Mouse (Mus musculus): ENCODE measurements at regions not wholly inside any gene's neighbourhood (a gene's known extent, or its start where the extent isn't known, plus 50 kb on each side); places are given as distances from the start of the nearest gene placed in this dataset.
"Not testable (repeated sequence)": the region's sequence is repeated elsewhere in the genome, so short reads cannot be mapped to it uniquely, and the experiment has no call there.

- DNase-seq = no peak
Observed at GRCm38 (mm10) chr9:32947221-32947620, 311.2 kb downstream of the Ets1 start.

DNA sequence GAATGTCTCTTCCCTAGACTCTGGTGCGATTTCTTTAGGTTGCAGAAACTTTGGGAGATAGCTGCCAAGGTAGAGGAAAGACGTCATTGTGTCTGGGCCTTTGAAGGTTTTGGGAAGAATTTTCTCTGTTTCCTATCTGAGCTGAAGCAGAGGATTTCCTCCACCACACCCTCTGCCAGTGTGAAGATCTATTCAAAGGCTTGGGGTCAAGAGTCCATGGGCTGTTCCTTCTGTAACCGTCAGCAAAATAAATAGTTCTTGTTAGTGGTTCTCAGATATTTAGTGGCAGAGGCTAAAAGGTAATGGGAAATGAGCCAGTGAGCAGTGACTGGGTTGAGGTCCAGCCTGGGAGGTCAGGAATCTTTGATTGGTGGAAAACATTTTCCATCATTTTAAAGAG, 313.0 kb downstream of the Ets1 start:
- no peak for DNase-seq

- DNase-seq = no peak
Observed at GRCm38 (mm10) chr9:32958716-32959115, 322.7 kb downstream of the Ets1 start.

GRCm38 (mm10) chr9:32959468-32959867, 323.4 kb downstream of the Ets1 start:
- not testable (repeated sequence) for DNase-seq

DNA sequence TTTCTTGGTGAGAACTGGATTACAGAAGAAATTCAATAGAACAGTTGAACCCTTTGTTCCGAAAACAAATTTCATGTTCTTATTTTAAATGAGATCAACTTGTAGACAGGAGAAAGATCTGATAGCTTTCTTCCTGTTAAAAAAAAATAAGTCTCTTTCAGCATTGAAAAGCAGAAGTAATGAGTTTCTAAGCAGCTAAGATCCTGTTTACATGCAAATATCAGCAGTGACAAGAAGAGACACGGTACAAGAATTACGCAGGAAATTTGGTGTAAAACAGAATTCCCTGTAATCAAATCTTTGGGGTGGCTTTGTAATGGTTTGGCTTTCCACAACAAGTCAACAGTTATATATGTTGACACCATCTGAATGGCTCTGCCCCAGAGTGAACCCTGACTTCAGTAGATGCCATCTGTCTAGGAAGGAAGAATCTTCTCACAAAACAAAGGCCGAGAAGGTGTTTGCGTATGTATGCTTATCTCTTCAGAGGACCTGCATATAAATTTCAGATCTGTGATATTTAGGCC, 326.7 kb downstream of the Ets1 start:
- DNase-seq = no peak

GRCm38 (mm10) chr9:32968446-32968845, 332.4 kb downstream of the Ets1 start:
- DNase-seq = no peak

- DNase-seq = no peak
Observed at GRCm38 (mm10) chr9:32971421-32971820, 335.4 kb downstream of the Ets1 start.

- no peak for DNase-seq
Observed at GRCm38 (mm10) chr9:32971926-32972325, 335.9 kb downstream of the Ets1 start.

DNA sequence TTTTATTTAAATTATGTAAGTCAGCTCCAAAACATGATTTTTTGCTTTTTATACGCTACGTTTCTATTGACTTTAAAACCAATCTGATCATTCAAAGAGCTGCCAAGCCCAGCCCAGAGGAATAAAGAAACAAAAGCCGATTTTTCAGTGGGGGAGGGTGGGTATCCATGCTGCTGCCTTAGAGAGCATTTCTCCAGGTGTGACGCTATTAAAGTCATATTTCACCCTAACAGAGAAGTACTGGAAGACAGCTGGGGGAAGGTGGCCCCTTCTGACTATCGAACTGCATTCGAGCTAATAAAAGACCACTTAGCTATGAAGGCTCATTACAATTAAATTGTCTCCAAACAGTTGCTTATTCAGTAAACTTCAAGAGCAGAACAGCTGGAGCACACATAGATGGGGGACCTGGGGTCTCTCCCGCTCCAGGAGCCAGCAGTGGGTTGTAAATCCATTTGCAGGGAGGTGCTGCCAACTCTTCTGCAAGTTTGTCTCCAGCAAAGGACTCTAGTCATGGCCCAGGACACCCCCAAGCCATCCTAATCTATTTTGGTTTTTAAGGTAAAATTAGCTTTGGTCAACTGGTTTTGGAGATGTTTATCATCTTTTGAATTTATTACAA, 336.5 kb downstream of the Ets1 start:
- no peak for DNase-seq

DNA sequence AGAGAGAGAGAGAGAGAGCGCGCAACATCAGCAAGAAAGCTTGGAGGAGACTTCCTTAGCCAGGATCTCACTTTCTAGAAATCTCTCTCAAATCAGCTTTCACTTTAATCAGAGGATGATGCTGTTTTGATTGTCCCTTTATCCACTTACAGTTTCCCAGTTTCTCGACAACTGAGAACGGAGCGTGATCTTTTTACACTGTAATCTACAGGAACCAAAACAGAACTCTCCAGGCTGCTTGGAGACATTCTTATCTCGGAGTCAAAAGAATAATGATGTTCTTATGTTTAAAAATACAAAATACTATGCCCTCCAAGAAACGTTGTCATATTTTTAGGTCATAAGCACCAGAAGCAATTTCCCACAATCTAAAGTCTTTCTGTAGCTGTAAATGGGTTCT, 341.7 kb downstream of the Ets1 start:
- DNase-seq = no peak

GRCm38 (mm10) chr9:32980846-32981245, 344.8 kb downstream of the Ets1 start:
- no peak for DNase-seq

DNA sequence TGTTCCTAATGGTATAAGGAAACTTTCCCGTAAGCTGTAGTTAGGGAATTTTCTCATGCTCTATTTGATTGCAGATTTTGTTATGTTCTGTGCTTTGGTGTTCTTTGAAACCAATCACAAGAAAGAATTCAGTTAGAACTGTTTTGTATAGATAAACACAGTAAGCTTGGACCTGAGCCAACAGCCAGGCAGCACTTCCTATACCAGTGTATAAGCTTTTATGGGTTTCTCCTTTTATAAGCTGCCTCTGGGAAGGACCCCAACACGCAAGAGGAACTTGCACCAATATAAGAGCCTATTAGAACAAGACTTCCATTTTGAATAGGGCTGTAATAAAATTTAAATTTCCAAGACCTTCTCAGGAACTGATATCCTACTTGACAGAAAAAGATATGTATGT, 347.2 kb downstream of the Ets1 start:
- no peak for DNase-seq

DNA sequence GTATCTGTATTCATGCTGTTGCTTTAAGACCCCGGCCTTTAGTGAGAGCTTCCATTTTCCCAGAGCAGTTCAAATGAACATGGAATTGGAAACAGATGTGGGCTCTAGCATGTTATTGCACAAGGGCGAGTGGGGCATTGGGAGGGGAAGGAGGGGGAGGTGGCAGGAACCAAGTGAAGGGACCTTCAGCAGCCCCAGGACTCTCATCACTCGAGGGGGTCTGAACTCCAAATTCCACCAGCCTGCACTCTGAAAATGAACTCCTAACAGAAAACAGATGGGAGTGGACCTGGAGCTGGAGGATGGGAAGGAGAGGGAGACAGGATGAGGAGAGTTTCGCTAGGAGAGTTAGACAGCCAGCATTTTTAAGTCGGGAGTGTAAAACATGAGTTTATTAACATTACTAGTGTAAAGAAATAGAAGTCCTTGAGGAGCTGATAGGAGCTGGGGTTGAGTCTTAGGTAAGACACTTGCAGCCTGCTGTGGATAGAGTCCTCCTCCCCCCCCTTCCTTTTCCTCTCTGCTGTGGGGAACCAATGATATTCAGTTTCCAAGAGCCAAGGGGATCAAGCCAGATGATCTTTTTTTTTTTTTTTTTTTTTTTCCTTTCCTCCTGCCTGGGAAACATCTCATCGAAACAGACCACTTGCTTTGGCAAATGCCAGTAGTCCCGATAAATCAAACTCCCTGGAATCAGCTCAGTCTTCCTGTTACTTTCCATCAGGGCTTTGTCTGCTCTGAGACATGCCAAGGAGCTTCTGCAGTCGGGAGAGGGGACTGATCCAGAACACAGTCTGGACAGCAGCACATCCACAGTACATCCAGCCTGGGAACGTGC, 351.0 kb downstream of the Ets1 start:
- DNase-seq = peak; percentile 92

- no peak for DNase-seq
Observed at GRCm38 (mm10) chr9:32989006-32989405, 353.0 kb downstream of the Ets1 start.

DNA sequence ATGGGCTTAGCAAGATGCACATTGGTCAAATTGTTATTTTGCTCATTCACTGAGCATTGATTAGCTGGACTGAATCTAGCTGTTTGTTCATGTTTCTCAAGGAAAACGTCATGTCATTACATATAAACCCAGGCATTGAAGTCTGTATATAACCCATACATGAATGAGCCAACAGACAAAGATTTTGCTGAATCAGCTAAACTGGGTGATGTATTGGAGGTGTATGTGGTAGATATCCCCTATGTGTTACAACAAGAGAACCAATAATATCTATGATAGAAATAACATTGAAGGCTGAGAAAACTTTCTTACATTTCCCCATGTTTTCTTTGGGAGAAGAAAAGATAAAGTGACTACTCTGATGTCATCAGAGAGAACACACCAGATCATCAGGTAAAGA, 362.3 kb downstream of the Ets1 start:
- DNase-seq = no peak

- peak; percentile 63 for DNase-seq
Observed at GRCm38 (mm10) chr9:33000691-33001164, 364.7 kb downstream of the Ets1 start.

- DNase-seq = peak; percentile 24
Observed at GRCm38 (mm10) chr9:33001165-33001949, 365.3 kb downstream of the Ets1 start.

GRCm38 (mm10) chr9:33003880-33004279, 367.9 kb downstream of the Ets1 start:
- no peak for DNase-seq

DNA sequence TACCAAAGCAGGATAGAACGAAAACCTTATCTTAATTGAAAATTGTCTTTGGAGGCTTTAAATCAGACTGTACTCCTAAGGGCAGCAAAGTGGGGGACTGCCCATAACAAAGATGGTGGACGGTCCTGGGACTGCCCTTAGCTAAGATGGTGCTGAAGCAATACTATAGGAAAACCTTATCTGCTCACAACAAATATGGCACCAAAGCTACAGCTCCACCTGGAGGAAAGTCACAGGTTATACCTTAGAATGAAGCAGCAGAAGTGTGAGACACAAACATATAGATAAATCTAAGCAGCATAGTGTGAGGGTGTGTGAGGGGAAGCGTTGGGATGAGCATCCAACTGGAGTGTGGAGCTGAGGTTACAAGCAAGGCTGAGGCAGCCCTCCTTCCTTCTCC, 368.5 kb downstream of the Ets1 start:
- DNase-seq = no peak

- DNase-seq = no peak
Observed at GRCm38 (mm10) chr9:33007456-33008063, 371.5 kb downstream of the Ets1 start.

GRCm38 (mm10) chr9:33011241-33011640, 375.2 kb downstream of the Ets1 start:
- DNase-seq = no peak

DNA sequence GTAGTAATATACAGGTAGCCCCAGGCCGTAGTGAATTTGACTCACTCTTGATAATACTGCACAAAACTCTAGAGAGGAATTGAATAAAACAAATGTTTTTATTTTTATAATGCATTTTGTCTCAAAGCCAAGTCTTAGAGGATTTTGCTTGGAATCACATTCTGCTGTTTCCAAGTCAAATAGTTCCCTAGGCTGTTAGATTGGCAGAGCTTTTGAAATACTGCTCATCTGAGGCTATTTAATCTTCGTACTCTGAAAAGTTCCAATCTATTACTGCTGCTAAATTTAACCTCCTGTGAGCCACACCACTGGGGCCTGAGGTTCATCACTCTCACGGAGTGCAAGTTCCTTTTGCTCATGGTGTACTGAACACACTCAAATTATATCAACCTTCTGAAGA, 399.4 kb downstream of the Ets1 start:
- DNase-seq = no peak
